Mouse (Mus musculus) limb, embryonic 12.5 days (tissue): ENCODE results near the gene Stk32b. TPM values are rescaled to one million over a fixed set of nuclear protein-coding genes. Genes with fewer than 3 reads are reported as not detected.

Experiments used
- ATAC-seq: fragments of 200-750 bp; cut with Nextera tagmentation; 2 replicates; pipeline ENCODE4 v1.8.0; 2017; ENCODE audit warnings: low read depth, moderate TSS enrichment; ENCODE audit not compliant: insufficient number of reproducible peaks, insufficient read depth, low FRiP score, low TSS enrichment
- H3K27ac ChIP-seq: fragments of 300-500 bp; sonication (generic); 2 replicates; pipeline ENCODE4 v1.5.1; 2016; ENCODE audit warnings: mild to moderate bottlenecking, moderate library complexity
- H3K27me3 ChIP-seq: fragments of 300-500 bp; sonication (generic); 2 replicates; pipeline ENCODE4 v1.6.1; 2016; ENCODE audit warnings: mild to moderate bottlenecking, moderate library complexity
- H3K36me3 ChIP-seq: fragments of 300-500 bp; sonication (generic); 2 replicates; pipeline ENCODE4 v1.6.1; 2016; ENCODE audit warnings: mild to moderate bottlenecking, moderate library complexity
- H3K4me1 ChIP-seq: fragments of 300-500 bp; sonication (generic); replicated peaks from 2 replicates; pipeline ENCODE4 v1.6.1; 2016
- H3K4me2 ChIP-seq: fragments of 300-500 bp; sonication (generic); 2 replicates; pipeline ENCODE4 v1.6.1; 2016; ENCODE audit warnings: mild to moderate bottlenecking, moderate library complexity
- H3K4me3 ChIP-seq: fragments of 300-500 bp; sonication (generic); replicated peaks from 2 replicates; pipeline ENCODE4 v1.5.1; 2016; ENCODE audit warnings: mild to moderate bottlenecking
- H3K9ac ChIP-seq: fragments of 300-500 bp; sonication (generic); replicated peaks from 2 replicates; pipeline ENCODE4 v1.6.1; 2016; ENCODE audit warnings: mild to moderate bottlenecking, moderate library complexity
- H3K9me3 ChIP-seq: fragments of 300-500 bp; sonication (generic); 2 replicates; pipeline ENCODE4 v1.6.1; 2016; ENCODE audit warnings: mild to moderate bottlenecking, moderate library complexity
- WGBS: fragments of 180-500 bp; shearing (Covaris S2); methylation state at CpG from one replicate; pipeline ENCODE4 v1.1.7; 2016; 5-methylcytosine and 5-hydroxymethylcytosine counted together
- polyA plus RNA-seq: library from polyadenylated mRNA; unstranded; fragments of >200 nt; fragmentation: Nextera tagmentation; extraction: Ambion mirVana; gene quantifications from 2 replicates; pipeline ENCODE4 v1.2.1, GENCODE M21; 2016

Gene Stk32b
- polyA plus RNA-seq, 1 experiment from 2014 or later, result 1.2 TPM

DNA sequence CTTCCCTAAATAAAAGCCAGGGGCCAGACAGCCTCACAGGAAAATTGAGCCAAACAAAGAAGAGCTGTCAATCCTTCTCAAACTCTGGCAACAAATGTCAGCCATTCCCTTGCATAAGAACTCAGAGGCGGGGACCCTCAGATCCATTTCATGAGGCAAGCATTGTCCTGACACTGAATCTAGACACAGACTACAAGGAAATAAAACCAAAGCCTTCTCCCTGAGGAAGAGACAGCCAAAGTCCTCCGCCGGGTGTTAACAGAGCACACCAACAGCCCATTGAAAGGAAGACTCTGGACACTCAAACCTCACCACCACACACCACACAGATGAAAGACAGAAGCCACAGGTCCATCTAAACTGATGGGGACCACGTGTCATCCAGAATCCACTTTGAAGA lies 57.8 kb downstream of the Stk32b start:
- H3K9me3 ChIP-seq, result no peaks in the 10 kb centered on the region
- no peak overlapping the region for H3K4me3 ChIP-seq
- no peaks in the 10 kb centered on the region for H3K27me3 ChIP-seq
- H3K4me2 ChIP-seq, result no peak overlapping the region
- no peaks in the 10 kb centered on the region for H3K36me3 ChIP-seq
- no peaks in the 10 kb centered on the region for H3K4me1 ChIP-seq
- 89% methylated on average over 4 of the region's 4 CpGs for WGBS
- no peak overlapping the region for H3K9ac ChIP-seq
- H3K27ac ChIP-seq, result no peak overlapping the region
- ATAC-seq, result no peak

DNA sequence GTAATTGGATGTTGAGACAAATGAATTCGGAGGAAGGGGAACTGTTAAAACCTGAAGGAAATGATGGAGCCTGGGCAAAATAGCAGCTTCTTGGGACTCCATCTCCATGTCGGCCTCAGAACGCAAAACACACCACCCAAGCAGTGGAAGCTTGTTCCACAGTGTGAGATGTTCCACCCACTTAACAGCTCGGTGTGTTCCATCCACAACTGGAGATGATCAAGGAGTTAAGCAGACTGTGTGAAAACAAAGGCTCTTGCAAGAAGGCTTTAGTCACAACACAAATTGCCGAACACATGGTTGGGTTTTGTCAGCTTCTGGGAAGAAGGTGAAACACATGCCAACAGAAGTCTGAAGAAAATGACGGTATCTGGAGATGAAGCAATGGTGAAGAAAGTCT lies 59.2 kb downstream of the Stk32b start:
- no peaks in the 10 kb centered on the region for H3K27me3 ChIP-seq
- WGBS, result 79% methylated on average over 6 of the region's 6 CpGs

GRCm38 (mm10) chr5:37655208-37655607 lies 61.8 kb downstream of the Stk32b start:
- H3K4me2 ChIP-seq, result no peak overlapping the region
- no peaks in the 10 kb centered on the region for H3K9me3 ChIP-seq
- H3K27me3 ChIP-seq, result no peaks in the 10 kb centered on the region
- 81% methylated on average over 5 of the region's 5 CpGs for WGBS
- H3K9ac ChIP-seq, result no peak overlapping the region
- H3K36me3 ChIP-seq, result no peaks in the 10 kb centered on the region
- no peaks in the 10 kb centered on the region for H3K4me1 ChIP-seq
- no peak for ATAC-seq
- no peak overlapping the region for H3K27ac ChIP-seq
- H3K4me3 ChIP-seq, result no peak overlapping the region

More for the DNA sequence above, 59.2 kb downstream of the Stk32b start:
- Histone ChIP-seq H3K9me3 (no peaks in the 10 kb centered on the region), H3K9ac (no peak overlapping the region), H3K27ac (no peak overlapping the region), H3K4me2 (no peak overlapping the region), H3K4me3 (no peak overlapping the region), H3K36me3 (no peaks in the 10 kb centered on the region), H3K4me1 (no peaks in the 10 kb centered on the region)
- no peak for ATAC-seq

DNA sequence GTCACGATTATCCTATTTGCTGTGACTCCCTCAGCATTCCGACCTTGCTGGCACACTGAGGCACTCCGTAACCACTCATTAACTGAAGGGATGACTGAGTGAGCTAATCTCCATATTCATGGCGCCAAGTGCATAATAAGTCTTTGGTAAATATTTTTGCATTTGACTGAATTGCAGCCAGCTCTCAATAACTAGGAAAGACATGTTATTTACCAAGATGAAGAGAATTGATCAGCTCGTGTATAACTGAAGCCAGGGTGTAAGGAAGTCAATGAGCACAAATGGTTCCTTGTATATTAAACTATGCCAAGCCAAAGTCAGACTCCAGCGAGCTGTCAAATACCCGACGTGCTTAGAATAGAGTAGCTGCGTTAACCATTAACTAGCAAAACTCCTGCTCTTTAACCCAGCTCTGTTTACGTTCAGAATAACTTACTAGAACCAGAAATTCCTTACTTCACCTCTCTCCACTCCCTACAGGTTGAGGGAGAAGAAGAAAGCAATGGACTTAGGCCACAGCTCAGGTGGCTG lies 66.2 kb downstream of the Stk32b start:
- no peaks in the 10 kb centered on the region for H3K27me3 ChIP-seq
- 80% methylated on average over 10 of the region's 10 CpGs for WGBS
- H3K9me3 ChIP-seq, result peaks cover 5% of the 10 kb centered on the region; the same call in 1 of the 2 replicates
- no peak overlapping the region for H3K4me2 ChIP-seq
- H3K36me3 ChIP-seq, result no peaks in the 10 kb centered on the region
- no peak overlapping the region for H3K9ac ChIP-seq
- no peak overlapping the region for H3K27ac ChIP-seq
- no peaks in the 10 kb centered on the region for H3K4me1 ChIP-seq
- H3K4me3 ChIP-seq, result no peak overlapping the region
- ATAC-seq, result no peak

DNA sequence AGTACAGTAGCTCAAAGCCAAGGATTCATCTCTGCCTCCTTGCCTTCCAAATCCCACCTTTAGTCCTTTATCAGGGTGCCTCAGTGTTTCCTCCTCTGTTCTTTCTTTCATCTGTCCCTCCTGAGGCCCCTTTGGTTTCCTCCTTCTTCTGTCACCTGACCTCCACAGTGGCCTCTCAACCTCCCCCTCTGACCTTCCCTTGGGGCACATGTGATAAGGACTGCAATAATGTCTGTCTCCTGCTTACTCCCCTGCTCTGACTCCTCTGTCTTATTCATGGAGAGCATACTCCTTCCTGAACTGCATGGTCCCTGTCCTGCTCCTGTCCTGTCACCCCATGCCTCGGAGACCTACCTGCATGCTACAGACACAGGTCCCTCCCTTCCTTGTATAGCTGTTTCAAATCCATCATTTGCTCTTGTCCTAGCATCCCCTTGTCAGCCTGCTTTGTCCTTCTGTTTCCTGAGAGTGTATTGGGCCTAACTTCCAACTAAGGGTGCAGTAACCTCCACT lies 66.8 kb downstream of the Stk32b start:
- Histone ChIP-seq H3K36me3 (no peaks in the 10 kb centered on the region), H3K4me2 (no peak overlapping the region), H3K27ac (no peak overlapping the region), H3K4me1 (no peaks in the 10 kb centered on the region), H3K9me3 (peaks cover 5% of the 10 kb centered on the region; the same call in 1 of the 2 replicates), H3K4me3 (no peak overlapping the region), H3K27me3 (no peaks in the 10 kb centered on the region), H3K9ac (no peak overlapping the region)
- WGBS, result 82% methylated on average over 1 of the region's 1 CpGs
- no peak for ATAC-seq

GRCm38 (mm10) chr5:37644082-37644481 lies 72.9 kb downstream of the Stk32b start:
- no peak overlapping the region for H3K4me2 ChIP-seq
- no peaks in the 10 kb centered on the region for H3K4me1 ChIP-seq
- no peak overlapping the region for H3K27ac ChIP-seq
- H3K9ac ChIP-seq, result no peak overlapping the region
- H3K27me3 ChIP-seq, result no peaks in the 10 kb centered on the region
- no peak for ATAC-seq
- H3K36me3 ChIP-seq, result no peaks in the 10 kb centered on the region
- WGBS, result 90% methylated on average over 7 of the region's 7 CpGs
- H3K9me3 ChIP-seq, result peaks cover 5% of the 10 kb centered on the region; the same call in 1 of the 2 replicates
- no peak overlapping the region for H3K4me3 ChIP-seq

DNA sequence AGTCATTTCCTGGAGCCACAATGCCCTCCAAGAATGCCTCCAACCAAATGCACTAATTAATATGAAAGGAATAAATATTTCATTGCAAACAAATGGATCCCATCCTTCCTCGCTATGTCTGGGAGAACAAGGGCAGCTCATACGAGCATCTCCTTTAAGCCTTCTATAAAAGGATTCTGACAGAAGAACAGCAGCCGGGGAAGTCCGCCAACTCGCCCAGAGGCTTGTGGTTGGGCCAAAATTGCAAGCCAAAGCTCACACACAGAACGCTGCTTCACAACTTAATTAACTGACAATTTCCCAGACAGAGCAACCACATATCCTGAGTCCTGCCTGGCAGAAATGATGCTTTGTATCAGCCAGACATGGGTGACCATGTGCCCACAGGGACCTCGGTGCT lies 74.5 kb downstream of the Stk32b start:
- 75% methylated on average over 7 of the region's 7 CpGs for WGBS
- no peaks in the 10 kb centered on the region for H3K4me1 ChIP-seq
- no peak for ATAC-seq
- no peak overlapping the region for H3K9ac ChIP-seq
- no peaks in the 10 kb centered on the region for H3K9me3 ChIP-seq
- H3K36me3 ChIP-seq, result no peaks in the 10 kb centered on the region
- H3K4me3 ChIP-seq, result no peak overlapping the region
- no peak overlapping the region for H3K27ac ChIP-seq
- H3K4me2 ChIP-seq, result no peak overlapping the region
- no peaks in the 10 kb centered on the region for H3K27me3 ChIP-seq

GRCm38 (mm10) chr5:37634791-37635190 lies 82.2 kb downstream of the Stk32b start:
- H3K9ac ChIP-seq, result no peak overlapping the region
- H3K4me2 ChIP-seq, result no peak overlapping the region
- H3K4me3 ChIP-seq, result no peak overlapping the region
- H3K4me1 ChIP-seq, result no peaks in the 10 kb centered on the region
- H3K27ac ChIP-seq, result no peak overlapping the region
- H3K27me3 ChIP-seq, result no peaks in the 10 kb centered on the region
- H3K9me3 ChIP-seq, result peaks cover 5% of the 10 kb centered on the region; the same call in 1 of the 2 replicates
- H3K36me3 ChIP-seq, result no peaks in the 10 kb centered on the region
- 73% methylated on average over 2 of the region's 2 CpGs for WGBS
- ATAC-seq, result no peak

DNA sequence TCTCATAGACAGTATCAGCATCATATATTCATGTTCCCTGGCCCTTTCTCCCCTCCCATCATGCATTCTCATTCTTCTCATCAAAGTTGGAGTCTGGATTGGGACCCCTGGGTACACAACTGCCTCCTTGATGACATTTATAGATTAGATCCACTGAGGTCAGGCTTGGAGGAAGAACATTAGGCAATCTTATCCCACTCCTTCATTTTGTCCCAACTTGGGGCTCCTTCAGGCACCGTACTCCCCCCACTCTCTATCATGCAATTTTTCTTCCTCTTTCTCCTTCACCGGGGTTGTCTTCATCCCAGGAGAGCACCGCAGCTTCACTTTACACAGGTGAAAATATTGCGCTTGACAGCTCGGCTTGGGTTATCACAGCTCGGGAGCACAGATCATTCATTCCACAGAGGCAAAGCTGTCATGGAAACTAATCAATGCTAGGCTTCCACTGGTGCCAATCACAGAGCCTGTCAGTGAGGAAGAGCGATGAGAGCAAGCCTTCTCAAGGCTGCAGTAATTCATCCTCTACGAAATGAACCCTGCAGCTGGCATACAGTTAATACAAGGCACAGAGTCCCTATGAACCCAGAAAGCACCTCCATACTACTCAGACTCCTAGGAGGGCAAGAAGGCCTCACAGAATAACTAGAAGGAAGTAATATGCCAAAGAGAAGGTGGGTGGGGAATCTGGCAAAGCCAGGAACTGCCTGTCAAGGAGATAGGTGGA lies 89.4 kb downstream of the Stk32b start:
- Histone ChIP-seq H3K9ac (no peak overlapping the region), H3K36me3 (no peaks in the 10 kb centered on the region), H3K9me3 (peaks cover 6% of the 10 kb centered on the region; the same call in 1 of the 2 replicates), H3K27ac (no peak overlapping the region), H3K4me2 (no peak overlapping the region), H3K27me3 (peaks cover 2% of the 10 kb centered on the region; the same call in 1 of the 2 replicates), H3K4me1 (no peaks in the 10 kb centered on the region), H3K4me3 (no peak overlapping the region)
- WGBS, result 90% methylated on average over 8 of the region's 8 CpGs
- no peak for ATAC-seq

- H3K9me3 ChIP-seq, result no peaks in the 10 kb centered on the region
- H3K9ac ChIP-seq, result no peak overlapping the region
- H3K36me3 ChIP-seq, result no peaks in the 10 kb centered on the region
- H3K4me1 ChIP-seq, result no peaks in the 10 kb centered on the region
- no peak for ATAC-seq
- no peak overlapping the region for H3K4me3 ChIP-seq
- no peak overlapping the region for H3K4me2 ChIP-seq
- no peak overlapping the region for H3K27ac ChIP-seq
- H3K27me3 ChIP-seq, result no peaks in the 10 kb centered on the region
- 96% methylated on average over 1 of the region's 1 CpGs for WGBS
Measured at GRCm38 (mm10) chr5:37611874-37612273, 105.1 kb downstream of the Stk32b start.

GRCm38 (mm10) chr5:37599566-37599965 lies 117.4 kb downstream of the Stk32b start:
- ATAC-seq, result no peak
- WGBS, result 91% methylated on average over 1 of the region's 1 CpGs
- H3K9ac ChIP-seq, result no peak overlapping the region

More at GRCm38 (mm10) chr5:37599566-37599965, 117.4 kb downstream of the Stk32b start:
- Histone ChIP-seq H3K27me3 (no peaks in the 10 kb centered on the region), H3K4me3 (no peak overlapping the region), H3K4me1 (no peaks in the 10 kb centered on the region), H3K9me3 (peaks cover 4% of the 10 kb centered on the region; the same call in 1 of the 2 replicates), H3K27ac (no peak overlapping the region), H3K4me2 (no peak overlapping the region), H3K36me3 (no peaks in the 10 kb centered on the region)
